Mouse (Mus musculus) hindbrain, postnatal 0 days (tissue): Measurements from ENCODE around the gene Ofcc1. TPM values are rescaled to one million over a fixed set of nuclear protein-coding genes. Genes with fewer than 3 reads are reported as not detected.

Source experiments
- ATAC-seq: fragments of 200-750 bp; cut with Nextera tagmentation; 2 replicates; pipeline ENCODE4 v1.8.0; 2017; ENCODE audit warnings: mild to moderate bottlenecking, moderate TSS enrichment, moderate library complexity
- DNase-seq: peaks from one replicate; pipeline ENCODE4 v3.0.0-alpha.2; 2015; ENCODE audit warnings: low spot score
- H3K27ac ChIP-seq: fragments of 300-500 bp; sonication (generic); 2 replicates; pipeline ENCODE4 v1.5.1; 2014; ENCODE audit warnings: mild to moderate bottlenecking
- H3K27me3 ChIP-seq: fragments of 300-500 bp; sonication (generic); 2 replicates; pipeline ENCODE4 v1.6.1; 2014; ENCODE audit warnings: low read length, mixed read lengths; ENCODE audit not compliant: insufficient read depth
- H3K36me3 ChIP-seq: fragments of 300-500 bp; sonication (generic); 2 replicates; pipeline ENCODE4 v1.6.1; 2014; ENCODE audit warnings: low read length, mixed read lengths; ENCODE audit not compliant: insufficient read depth
- H3K4me1 ChIP-seq: fragments of 300-500 bp; sonication (generic); 2 replicates; pipeline ENCODE4 v1.6.1; 2014; ENCODE audit warnings: antibody characterized with exemption, low read length, mixed read lengths; ENCODE audit not compliant: insufficient read depth
- H3K4me2 ChIP-seq: fragments of 300-500 bp; sonication (generic); 2 replicates; pipeline ENCODE4 v1.6.1; 2014; ENCODE audit warnings: low read depth, mild to moderate bottlenecking, low read length, moderate library complexity, mixed read lengths
- H3K4me3 ChIP-seq: fragments of 300-500 bp; sonication (generic); 2 replicates; pipeline ENCODE4 v1.5.1; 2014; ENCODE audit warnings: low read length
- H3K9ac ChIP-seq: fragments of 300-500 bp; sonication (generic); replicated peaks from 2 replicates; pipeline ENCODE4 v1.6.1; 2014; ENCODE audit warnings: mild to moderate bottlenecking, low read length, moderate library complexity, mixed read lengths
- H3K9me3 ChIP-seq: fragments of 300-500 bp; sonication (generic); 2 replicates; pipeline ENCODE4 v1.6.1; 2016; ENCODE audit warnings: low read length, mixed read lengths
- CTCF ChIP-seq: IDR thresholded peaks from 2 replicates; pipeline ENCODE4 v1.5.1; 2016; ENCODE audit warnings: antibody characterized with exemption, control low read depth, low read depth
- WGBS: fragments of 180-500 bp; shearing (Covaris S2); extraction: QIAGEN DNeasy Blood & Tissue Kit; methylation state at CpG from one replicate; pipeline ENCODE4 v1.1.7; 2014; 5-methylcytosine and 5-hydroxymethylcytosine counted together
- polyA plus RNA-seq: library from polyadenylated mRNA; unstranded; fragments of >200 nt; fragmentation: Nextera tagmentation; extraction: Ambion mirVana; gene quantifications from 2 replicates; pipeline ENCODE4 v1.2.1, GENCODE M21; 2015
- total RNA-seq: library from RNA; depleted of rRNA; stranded (reverse); fragments of >200 nt; gene quantifications from 2 replicates; pipeline ENCODE4 v1.2.3, GENCODE M21; 2014

Gene Ofcc1
- total and polyA plus RNA-seq, 2 experiments from 2014 or later: 0.11 to 0.78 TPM

DNA sequence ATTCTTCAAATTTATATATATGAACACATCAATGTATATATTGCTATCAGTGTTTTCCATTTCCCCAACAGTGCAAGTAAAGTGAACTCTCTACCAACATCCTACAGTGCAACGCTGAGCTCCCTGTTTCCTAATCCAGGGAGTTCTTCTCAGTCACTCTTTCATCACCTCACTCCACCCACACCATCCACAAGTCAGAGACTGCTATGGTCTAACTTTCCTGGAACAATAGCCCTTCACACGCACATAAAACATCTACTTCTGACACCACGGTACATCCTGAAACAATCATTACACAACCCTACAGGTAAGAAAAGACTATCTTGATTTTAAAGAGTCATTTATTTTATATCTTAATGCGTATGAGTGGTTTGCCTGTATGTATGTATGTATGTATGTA lies 335.4 kb downstream of the Ofcc1 start:
- 97% methylated on average over 4 of the region's 4 CpGs for WGBS
- H3K27ac ChIP-seq: no peak overlapping the region
- ATAC-seq: no peak
- TF ChIP-seq CTCF: no peak
- H3K9me3 ChIP-seq: no peaks in the 10 kb centered on the region
- no peak for DNase-seq
- H3K9ac ChIP-seq: no peak overlapping the region
- no peaks in the 10 kb centered on the region for H3K4me1 ChIP-seq
- no peak overlapping the region for H3K4me3 ChIP-seq
- H3K27me3 ChIP-seq: no peaks in the 10 kb centered on the region
- no peak overlapping the region for H3K4me2 ChIP-seq
- H3K36me3 ChIP-seq: no peaks in the 10 kb centered on the region

DNA sequence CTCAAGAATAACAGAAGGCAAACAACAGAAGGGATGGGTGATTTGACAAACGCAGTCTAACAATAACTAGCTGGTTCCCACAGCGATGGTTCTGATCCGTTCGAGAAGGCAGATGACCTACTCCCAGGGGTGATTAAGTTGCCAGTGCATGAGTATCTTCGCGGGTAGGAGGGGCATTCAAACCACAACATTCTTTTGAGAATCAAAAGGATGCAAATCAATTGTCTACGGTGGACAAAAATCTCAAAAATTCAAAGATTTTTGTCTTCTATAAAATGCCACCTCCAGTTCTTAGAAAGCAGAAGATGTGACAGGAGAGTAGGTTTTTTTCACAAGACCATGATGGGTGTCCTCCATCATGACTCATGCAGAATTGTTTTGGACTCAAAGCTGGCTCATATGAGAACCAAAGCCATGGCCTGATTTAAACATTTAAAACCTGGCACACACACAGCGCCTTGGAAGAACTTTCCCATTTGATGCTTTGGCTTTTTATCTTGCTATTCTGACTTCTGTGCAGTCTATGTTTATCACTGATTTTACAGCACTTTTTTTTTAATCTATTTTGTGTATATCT lies 338.0 kb downstream of the Ofcc1 start:
- no peaks in the 10 kb centered on the region for H3K27me3 ChIP-seq
- 46% methylated on average over 8 of the region's 8 CpGs for WGBS
- H3K4me2 ChIP-seq: no peak overlapping the region
- no peaks in the 10 kb centered on the region for H3K4me1 ChIP-seq
- ATAC-seq (no peak), DNase-seq (no peak)
- TF ChIP-seq CTCF: no peak
- H3K27ac ChIP-seq: no peak overlapping the region
- H3K36me3 ChIP-seq: no peaks in the 10 kb centered on the region
- no peak overlapping the region for H3K4me3 ChIP-seq
- no peaks in the 10 kb centered on the region for H3K9me3 ChIP-seq
- H3K9ac ChIP-seq: no peak overlapping the region

DNA sequence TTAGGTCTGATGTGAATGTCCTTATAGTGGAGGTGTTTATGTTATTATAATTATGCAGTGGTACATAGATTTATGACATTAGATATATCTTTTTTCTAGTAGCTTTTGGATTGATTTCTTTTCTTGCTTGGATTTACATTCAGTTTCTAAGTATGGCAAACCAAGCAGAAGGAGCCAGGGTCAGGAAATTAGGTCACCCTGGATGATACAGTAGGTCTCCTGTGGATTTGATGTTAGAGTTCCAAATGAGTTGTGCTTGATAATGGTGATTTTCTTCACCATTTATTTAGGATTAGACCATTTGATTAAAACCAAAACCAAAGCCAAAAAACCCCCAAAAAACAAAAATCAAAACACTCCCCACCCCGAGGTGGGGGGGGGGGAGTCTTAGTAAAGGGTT lies 338.6 kb downstream of the Ofcc1 start:
- TF ChIP-seq CTCF: no peak
- Histone ChIP-seq H3K27me3 (no peaks in the 10 kb centered on the region), H3K9me3 (no peaks in the 10 kb centered on the region), H3K4me1 (no peaks in the 10 kb centered on the region), H3K4me3 (no peak overlapping the region), H3K36me3 (no peaks in the 10 kb centered on the region), H3K27ac (no peak overlapping the region), H3K9ac (no peak overlapping the region), H3K4me2 (no peak overlapping the region)
- no peak for ATAC-seq
- no peak for DNase-seq
- 84% methylated on average over 1 of the region's 1 CpGs for WGBS

DNA sequence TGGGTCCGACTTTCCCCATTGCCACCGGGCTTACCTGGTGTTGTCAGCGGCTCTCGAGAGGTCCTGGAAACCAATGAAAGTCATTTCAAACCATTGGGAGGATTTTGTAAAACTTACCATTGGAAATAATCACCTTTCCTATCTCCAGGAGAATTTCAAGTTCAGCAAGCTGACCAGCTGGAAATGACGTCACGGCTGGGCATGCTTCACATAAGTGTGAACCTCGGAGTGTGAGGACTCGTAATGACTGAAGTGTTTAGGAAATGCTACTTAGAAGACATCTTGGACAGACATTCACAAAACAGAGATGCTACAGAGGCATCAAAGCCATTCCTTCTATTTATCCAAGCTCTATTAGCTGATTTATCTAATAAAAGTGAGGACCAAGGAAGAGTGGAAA lies 361.0 kb downstream of the Ofcc1 start:
- WGBS: 73% methylated on average over 8 of the region's 8 CpGs
- no peak overlapping the region for H3K27ac ChIP-seq
- TF ChIP-seq CTCF: no peak
- no peak overlapping the region for H3K9ac ChIP-seq
- H3K9me3 ChIP-seq: no peaks in the 10 kb centered on the region
- H3K4me1 ChIP-seq: no peaks in the 10 kb centered on the region
- H3K36me3 ChIP-seq: no peaks in the 10 kb centered on the region
- DNase-seq (peak; percentile 51), ATAC-seq (no peak)
- 0 out of 2 replicates have a peak overlapping the region, but pooled peaks have one; percentile 21 for H3K4me2 ChIP-seq
- H3K27me3 ChIP-seq: no peaks in the 10 kb centered on the region
- H3K4me3 ChIP-seq: no peak overlapping the region

DNA sequence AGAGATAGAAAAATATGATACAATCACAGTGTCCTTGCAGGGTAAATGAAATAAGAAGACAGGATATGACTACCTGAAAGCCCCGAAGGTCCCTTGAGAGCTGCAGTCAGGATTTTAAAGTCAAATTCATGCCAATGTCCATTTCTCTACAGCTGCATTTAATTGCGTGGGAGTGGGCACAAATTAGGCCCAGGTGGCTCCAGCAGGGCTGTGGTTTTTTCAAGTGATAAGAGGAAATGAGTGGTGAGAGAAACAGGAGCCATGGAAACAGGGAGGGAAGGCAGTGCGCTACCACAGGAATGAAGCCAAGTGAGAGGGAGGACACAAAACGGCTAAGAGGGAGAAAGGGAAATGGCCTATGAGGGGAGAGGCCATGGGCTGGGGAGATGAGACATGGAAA lies 363.3 kb downstream of the Ofcc1 start:
- WGBS: 72% methylated on average over 4 of the region's 4 CpGs
- H3K27ac ChIP-seq: no peak overlapping the region
- H3K9ac ChIP-seq: no peak overlapping the region
- H3K4me2 ChIP-seq: no peak overlapping the region
- no peaks in the 10 kb centered on the region for H3K4me1 ChIP-seq
- no peaks in the 10 kb centered on the region for H3K36me3 ChIP-seq
- no peaks in the 10 kb centered on the region for H3K27me3 ChIP-seq
- no peak for TF ChIP-seq CTCF
- ATAC-seq: no peak
- DNase-seq: no peak
- H3K4me3 ChIP-seq: no peak overlapping the region
- no peaks in the 10 kb centered on the region for H3K9me3 ChIP-seq

DNA sequence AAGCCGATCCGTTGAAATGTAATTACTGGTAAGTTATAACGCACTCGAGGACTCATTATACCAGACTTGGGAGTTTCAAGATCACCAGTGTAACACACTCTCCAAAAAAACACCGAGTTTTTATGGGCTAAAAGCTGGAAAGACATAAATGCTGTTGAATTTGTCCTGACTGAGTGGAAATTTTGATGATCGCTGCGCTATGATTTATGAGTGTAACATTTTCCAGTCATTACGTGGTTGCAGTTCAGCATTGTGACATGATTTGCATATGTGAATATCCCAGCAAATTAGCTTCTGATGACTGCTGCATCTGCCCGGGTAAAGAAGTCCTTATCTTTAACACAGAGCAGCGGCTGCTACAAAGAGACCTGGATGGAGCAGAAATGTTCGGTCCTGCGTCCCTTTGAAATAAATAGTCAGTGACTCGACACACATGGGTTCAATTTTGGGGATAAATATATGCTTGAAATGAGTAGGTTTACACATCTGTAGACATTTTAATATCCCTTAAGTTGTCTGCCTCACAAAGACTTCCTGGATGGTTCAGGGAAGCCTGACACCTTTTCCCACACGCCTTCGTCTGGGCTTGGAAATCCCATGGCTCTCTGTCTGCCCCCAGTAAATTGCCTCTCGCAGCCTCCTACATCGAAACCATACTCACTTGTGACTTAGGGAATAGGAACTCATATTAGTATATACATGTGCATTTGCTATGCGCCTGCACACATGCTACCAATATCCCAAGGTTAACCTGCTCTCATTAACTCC lies 381.8 kb downstream of the Ofcc1 start:
- TF ChIP-seq CTCF: no peak
- peak; percentile 22 for DNase-seq

More for the DNA sequence above, 381.8 kb downstream of the Ofcc1 start:
- Histone ChIP-seq H3K4me3 (no peak overlapping the region), H3K27me3 (no peaks in the 10 kb centered on the region), H3K4me1 (no peaks in the 10 kb centered on the region), H3K9me3 (no peaks in the 10 kb centered on the region), H3K36me3 (no peaks in the 10 kb centered on the region), H3K27ac (no peak overlapping the region), H3K9ac (no peak overlapping the region), H3K4me2 (no peak overlapping the region)
- no peak for ATAC-seq
- 69% methylated on average over 18 of the region's 18 CpGs for WGBS
